Mouse (Mus musculus) spleen, embryonic (tissue): ENCODE measurements around the gene Stambp.
"Not testable (repeated sequence)": the region's sequence is repeated elsewhere in the genome, so short reads cannot be mapped to it uniquely, and the experiment has no call there.

ENCODE experiments used
- CTCF ChIA-PET: fragments of 350-600 bp; sonication (Branson Sonifier 250); formaldehyde crosslinking; loops from one replicate; lab custom pipeline; 2022; lab: Charles Lee

The Stambp gene

GRCm38 (mm10) chr6:83572671-83573070 lies at the start of gene Stambp:
TSS of gene Stambp (minus strand) at chr6:83572729.
- CTCF ChIA-PET, result interaction anchor here (0.6 kb wide), 2 partner anchors 415 to 1820 kb away, joined by 3 to 7 read pairs; no protein-coding TSS in a partner anchor

DNA sequence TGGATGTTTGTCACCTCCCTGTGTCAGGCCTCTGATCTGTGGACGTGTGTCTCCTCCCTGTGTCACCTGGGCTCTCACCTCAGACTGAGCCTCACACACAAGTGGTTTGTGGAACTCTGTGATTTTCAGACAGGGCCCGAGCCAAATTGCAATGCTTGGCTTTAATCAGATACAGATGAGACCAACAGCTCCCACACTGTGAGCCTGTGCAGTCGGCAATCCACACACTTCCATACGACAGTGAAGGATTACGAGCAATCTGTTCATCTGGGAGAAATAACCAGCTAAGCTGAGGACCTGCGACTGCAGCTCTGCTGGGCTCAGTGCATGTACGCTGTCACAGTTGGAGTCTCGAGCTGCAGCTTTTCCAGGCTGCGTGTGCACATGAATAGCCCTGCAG lies 47.4 kb upstream of the Stambp start:
- CTCF ChIA-PET, result no interaction called here

GRCm38 (mm10) chr6:83617581-83618335 lies 45.2 kb upstream of the Stambp start:
- CTCF ChIA-PET, result no interaction called here

DNA sequence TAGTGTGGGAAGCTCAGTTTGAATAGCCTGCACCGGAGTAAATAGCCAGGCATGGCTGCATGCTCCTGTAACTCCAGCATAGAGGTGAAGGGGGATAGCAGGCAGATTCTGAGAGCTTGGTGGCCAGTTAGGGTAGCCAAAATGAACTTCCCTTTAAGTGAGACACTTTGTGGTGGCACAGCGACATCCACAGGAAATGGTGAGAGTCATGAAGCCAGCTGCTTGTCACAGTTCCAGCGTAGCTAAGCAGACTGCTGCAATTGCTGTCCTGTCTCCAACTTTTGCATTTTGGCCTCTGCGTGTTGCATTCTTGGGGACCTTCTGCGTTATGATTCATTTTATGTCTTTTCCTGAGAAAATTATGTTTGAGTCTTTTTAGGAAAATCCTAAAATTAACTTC lies 44.0 kb upstream of the Stambp start:
- CTCF ChIA-PET, result no interaction called here

DNA sequence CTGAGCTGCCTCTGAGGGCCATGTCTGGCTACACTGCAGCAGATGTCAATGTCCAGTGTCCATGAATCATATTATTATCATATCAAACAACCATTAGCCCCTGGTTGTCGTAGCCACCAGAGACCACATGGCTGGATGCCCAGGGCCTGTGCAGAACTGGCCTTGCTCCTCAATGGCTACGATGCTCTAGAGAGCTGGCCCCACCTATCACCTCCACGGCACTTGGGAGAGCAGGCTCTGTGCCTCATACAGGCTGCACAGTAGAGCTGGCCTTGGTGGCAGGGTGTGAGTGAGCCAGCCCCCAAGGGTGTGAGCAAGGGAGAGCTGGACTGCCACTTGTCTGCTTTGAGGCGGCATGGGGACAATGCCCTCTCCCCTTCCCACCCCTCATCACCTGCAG lies 41.9 kb upstream of the Stambp start:
- CTCF ChIA-PET, result interaction anchor here (0.6 kb wide), 1 partner anchor 15 kb away, joined by 4 read pairs; no protein-coding TSS in a partner anchor

DNA sequence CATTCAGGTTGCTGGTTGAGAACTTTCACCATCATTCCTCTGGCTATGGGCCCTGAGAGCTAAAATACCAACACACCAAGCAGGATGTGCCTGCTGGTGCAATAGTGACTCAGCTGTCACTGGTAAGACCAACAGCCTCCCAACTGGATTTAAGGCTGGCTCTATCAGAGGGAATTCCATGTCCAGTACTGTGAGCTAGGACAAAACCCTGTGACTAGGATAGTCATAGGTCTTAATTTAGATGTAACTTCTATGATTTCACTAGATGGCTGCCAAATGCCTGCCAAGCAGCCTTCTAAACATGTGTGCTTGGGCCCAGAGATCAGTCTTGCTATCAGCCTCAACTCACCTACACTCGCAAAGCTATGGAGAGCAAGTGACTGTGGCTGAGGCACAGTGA lies 40.4 kb upstream of the Stambp start:
- CTCF ChIA-PET, result no interaction called here

DNA sequence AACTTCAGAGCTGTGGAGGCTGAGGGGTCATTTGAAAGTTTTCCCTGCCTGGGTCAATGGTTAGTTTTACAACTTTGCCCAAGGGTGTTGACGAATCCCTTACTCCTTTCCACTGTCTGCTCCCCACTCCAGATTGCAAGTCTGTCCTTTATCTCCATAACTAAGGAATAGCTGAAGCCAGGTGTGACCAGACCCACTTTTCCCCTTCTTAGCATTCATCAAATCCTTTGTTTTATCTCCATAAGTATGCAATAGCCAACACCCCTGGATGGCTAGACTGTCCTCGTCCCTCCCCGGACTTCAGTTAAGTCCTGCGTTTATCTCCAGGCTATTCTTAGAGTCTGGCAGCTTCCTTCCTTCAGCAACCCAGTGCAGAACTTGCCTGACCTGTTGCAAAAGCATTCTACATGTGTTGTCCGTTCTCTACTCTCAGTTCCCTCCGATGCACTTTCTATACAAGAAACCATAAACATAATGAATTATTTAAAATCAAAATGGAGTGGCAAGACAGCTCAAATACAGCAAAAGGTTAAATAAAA lies 27.2 kb upstream of the Stambp start:
- CTCF ChIA-PET, result interaction anchor here (0.6 to 0.7 kb wide), 2 partner anchors 15 to 993 kb away, joined by 3 to 4 read pairs; no protein-coding TSS in a partner anchor

- CTCF ChIA-PET, result interaction anchor here (0.6 kb wide), 1 partner anchor 16 kb away, joined by 4 read pairs; no protein-coding TSS in a partner anchor
Measured at GRCm38 (mm10) chr6:83599060-83599550, 26.6 kb upstream of the Stambp start.

DNA sequence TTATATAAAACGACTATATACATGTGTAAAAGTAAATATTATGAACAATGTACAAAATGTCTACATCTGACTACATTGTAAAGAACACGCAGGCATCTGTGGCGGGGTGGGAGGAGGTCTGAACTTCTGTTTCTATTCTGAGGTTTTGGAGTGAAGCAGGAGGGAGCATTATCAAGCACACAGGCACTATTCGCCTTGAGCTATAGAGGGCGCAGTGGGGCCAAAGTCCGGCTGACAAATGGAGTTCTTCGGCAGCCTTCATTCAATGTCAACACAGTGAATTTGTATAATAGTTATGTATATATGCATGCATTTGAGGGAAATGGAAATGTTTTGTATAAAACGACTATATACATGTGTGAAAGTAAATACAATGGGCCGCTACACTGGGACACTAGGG lies 26.1 kb upstream of the Stambp start:
- CTCF ChIA-PET, result no interaction called here

GRCm38 (mm10) chr6:83597988-83598387 lies 25.5 kb upstream of the Stambp start:
- CTCF ChIA-PET, result no interaction called here

- CTCF ChIA-PET, result no interaction called here
Measured at GRCm38 (mm10) chr6:83595035-83595434, 22.5 kb upstream of the Stambp start.

- CTCF ChIA-PET, result no interaction called here
Measured at GRCm38 (mm10) chr6:83593896-83594295, 21.4 kb upstream of the Stambp start.

DNA sequence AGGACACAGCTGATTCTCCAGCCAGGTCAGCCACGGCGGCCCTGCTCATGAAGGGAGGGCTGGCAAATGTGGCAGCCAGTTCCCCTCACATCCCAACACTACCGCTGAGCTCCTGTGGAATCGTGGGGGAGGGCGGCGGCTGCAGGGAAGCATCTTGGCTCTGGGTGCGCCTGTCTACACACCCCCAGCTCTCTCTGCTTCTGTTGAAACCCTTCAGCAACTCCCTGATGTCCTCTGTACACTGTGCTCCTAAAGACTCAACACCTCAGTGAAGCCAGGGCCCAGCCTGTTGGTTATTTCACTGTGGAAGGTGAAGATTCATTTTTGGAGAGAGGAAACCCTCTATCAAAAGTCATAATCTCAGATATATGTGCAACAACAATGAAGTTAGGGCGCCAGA lies 19.5 kb upstream of the Stambp start:
- CTCF ChIA-PET, result no interaction called here

DNA sequence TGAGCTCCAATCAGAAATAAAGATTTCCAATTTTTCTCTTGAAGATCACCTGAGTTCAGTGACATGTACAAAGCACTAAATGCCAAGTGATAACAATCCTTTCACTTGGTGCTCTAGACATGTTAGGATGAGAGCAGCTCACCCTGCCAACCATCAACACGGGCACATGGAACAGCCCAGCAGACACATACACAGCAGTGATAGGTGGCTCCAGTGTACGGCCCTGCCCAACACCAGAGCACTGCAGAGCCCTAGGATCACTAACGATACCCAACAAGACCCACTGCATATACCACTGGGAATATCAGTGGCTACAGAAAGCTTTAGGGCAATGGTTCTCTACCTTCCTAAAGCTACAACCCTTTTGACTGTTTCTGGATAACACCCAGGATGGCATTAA lies 17.8 kb upstream of the Stambp start:
- CTCF ChIA-PET, result no interaction called here

DNA sequence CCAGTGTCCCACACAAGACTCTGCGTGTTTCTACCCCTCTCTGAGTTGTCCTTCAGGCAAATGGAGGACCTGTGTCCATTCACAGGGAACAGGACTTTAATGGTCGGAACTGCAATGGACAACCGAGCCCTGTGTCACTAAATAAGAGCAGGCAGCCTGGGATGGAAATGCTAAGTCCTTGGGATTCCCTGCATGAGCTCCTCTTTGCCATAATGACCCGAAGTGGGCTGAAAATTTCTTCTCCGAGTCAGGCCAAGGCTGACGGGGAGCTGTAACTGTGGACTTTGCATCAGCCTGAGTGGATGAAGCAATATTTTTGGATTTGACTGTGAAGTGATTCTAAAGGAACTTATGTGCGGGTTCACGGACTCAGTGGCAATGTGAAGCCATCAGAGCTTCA lies 14.7 kb upstream of the Stambp start:
- CTCF ChIA-PET, result not testable (repeated sequence)

DNA sequence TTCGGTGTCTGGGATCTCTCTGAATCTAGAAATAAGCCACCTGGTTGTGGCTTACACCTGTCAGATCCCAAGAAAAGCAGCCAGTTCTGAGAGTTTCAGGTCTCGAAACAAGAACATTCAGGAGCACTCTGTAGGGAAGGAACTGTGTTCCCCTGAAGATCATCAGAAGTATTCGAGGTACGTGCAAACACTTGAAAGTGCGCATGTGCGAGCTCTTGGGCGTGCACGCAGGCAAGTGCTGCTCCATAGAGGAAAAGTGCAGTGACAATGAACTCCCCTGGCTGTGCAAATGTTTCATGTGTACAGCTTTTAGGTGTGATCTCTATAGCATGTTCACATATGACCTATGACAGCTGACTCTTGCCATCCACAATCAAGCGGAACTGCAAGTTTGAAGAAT lies 12.8 kb upstream of the Stambp start:
- CTCF ChIA-PET, result not testable (repeated sequence)

DNA sequence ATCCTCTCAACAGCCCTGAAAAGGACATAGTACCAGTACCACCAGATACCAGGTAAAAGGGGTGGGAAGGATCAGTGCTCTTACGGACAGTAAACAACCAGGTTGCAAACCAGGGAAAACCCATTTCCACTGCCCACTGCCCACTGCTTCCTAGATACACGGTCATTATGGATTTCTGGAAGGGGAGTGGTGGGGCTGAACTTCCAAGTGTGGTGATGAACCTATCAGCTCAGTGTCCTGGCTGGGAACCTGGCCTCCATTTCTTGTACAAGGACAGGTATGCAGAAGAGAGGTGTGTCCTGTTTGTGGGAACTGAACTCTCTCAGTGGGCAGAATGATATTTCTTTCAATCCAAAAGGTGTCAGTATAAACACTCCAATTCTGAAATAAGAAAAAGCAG lies 11.1 kb upstream of the Stambp start:
- CTCF ChIA-PET, result interaction anchor here (0.6 kb wide), 1 partner anchor 222 kb away, joined by 4 read pairs; no protein-coding TSS in a partner anchor

DNA sequence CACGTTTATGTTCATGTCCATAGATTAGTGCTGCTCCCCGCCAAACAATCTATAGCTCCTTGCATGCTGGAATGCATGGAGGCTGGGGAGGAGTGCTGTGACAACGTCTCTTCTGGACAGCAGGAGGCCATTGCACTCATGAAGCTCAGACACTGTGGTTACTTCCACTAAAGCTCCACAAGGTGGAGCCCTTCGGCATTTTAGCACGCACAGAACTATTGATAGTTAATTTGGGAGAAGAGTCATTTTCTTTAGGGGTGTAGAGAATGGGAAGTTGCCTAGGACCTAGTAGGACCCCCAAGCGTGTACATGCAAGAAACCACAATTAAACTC lies 10.4 kb upstream of the Stambp start:
- CTCF ChIA-PET, result interaction anchor here (0.6 kb wide), 1 partner anchor 222 kb away, joined by 4 read pairs; no protein-coding TSS in a partner anchor

DNA sequence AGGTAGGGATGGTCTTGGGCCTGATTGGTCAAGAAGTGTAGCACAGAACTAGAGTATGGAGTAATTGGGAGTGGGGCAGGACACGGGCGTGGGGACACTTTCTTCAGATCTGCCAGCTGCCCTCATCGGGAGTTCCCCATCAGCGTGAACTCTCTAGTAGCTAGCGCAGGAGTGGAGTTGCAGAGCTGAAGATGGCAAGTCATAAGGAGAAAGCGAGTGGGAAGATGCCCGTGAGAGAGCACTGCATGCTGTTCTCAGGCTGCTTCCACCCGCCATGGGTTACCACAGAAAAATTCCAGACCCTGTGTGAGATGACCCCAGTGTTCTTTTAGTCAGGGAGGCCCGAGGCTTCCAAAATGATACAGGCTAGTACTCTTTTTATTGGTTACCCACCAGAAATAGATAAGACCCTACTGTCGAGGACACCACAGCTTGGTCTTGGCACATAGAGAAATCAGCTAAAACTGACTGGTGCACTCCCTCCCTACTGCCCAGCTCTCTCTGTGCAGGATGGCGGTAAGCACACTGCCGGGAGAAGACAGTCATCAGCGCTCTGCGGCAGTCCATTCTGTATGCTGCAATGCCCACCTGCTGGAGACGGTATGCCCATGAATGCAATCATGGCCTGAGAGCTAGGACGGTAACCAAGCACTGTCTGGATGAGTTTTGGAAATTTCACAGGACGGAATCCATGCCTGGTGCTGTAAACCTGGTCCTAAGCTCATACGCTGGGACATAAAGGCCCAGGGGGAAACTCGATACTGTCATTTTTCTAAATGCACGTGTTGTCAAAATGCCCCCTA lies 9.8 kb upstream of the Stambp start:
- CTCF ChIA-PET, result no interaction called here

GRCm38 (mm10) chr6:83577534-83577933 lies 5.0 kb upstream of the Stambp start:
- CTCF ChIA-PET, result interaction anchor here (0.5 kb wide), 1 partner anchor 23 kb away, joined by 4 read pairs; no protein-coding TSS in a partner anchor

GRCm38 (mm10) chr6:83575609-83576008 lies 3.1 kb upstream of the Stambp start:
- CTCF ChIA-PET, result no interaction called here
